Mouse (Mus musculus): ENCODE data around the gene Gpc4.

Gpc4 gene

DNA sequence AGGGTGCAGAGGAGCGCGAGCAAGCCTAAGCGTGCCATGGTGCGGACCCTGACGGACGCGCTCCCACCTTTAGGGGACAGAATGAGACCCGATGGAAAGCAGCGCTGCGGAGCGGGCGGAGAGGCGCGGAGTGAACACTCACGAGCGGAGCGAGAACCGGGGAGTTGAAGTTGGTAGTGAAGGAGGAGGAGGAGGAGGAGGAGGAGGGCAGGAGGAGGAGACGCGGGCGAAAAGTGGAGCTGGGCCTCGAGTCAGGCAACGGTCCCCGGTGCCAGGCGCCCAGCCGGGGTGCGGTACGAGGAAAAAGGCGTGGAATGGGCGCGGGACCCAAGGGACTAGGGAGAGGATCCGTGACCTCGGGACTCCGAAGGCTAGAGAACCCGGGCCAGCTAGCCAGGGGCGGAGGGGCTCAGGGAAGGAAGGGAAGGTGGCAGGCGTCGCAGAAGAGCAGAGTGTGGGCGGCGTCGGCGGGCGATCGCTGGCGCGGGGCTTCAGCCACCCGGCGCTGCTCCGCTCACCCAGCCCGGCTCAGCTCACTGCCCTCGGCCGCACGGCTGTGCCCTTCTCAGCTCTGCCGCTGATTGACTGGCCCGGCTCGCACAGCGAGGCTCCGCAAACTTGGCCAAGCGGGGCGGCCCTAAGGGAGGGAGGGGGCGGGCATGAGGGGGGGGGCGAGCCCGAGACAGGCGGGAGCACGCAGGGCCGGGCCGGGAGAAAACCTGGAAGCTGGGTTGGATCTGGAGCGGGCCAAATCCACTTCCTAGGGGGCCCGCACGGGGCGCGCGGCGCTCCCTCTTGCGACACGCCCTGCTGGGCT, at the start of gene Gpc4:
Gene Gpc4 (minus strand): TSS at position 515 of the 817 bp plus-strand sequence.
- no peak for DNase-seq (ENCODE audit: low read depth in 2 of 2, low spot score in 2 of 2)

DNA sequence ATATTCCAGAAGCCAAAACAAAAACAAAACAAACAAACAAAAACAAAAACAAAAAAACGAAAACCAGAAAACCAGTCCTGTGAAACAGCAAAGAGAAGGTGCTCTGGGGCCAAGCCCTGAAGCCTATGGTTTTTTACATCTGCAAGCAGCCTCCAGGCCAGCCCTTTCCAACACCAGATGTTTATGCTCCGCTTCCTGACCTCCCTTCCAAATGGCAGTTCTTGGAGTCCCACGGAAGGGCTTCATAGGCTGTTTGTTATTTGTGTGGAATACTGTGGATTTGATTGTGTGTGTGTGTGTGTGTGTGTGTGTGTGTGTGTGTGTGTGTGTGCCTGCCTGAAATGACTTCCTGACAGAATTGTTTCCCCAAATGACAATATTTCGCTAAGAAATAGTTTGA, 47.8 kb upstream of the Gpc4 start:
- DNase-seq (ENCODE audit: low read depth in 2 of 2, low spot score in 2 of 2) = no peak

DNA sequence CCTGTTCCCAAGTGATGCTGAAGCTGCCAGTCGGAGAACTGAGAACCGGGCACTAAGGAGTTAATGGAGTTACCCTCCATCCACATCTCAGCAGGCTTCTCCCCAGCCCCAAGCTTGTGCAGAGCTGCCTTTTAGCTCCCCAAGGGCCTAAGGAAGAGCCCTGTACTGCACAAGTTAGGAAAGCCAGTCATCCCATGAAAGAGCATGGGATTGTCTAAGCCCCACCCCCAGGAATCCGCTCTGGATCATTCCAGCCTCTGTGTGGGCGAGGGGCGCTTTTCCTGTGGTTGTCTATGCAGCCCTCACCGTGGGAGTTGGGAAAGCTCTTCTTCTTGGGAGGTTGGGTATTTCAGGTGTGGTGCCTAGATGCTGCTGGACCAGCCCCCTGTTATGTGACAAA, 34.8 kb upstream of the Gpc4 start:
- DNase-seq (ENCODE audit: low read depth in 2 of 2, low spot score in 2 of 2) = no peak

DNA sequence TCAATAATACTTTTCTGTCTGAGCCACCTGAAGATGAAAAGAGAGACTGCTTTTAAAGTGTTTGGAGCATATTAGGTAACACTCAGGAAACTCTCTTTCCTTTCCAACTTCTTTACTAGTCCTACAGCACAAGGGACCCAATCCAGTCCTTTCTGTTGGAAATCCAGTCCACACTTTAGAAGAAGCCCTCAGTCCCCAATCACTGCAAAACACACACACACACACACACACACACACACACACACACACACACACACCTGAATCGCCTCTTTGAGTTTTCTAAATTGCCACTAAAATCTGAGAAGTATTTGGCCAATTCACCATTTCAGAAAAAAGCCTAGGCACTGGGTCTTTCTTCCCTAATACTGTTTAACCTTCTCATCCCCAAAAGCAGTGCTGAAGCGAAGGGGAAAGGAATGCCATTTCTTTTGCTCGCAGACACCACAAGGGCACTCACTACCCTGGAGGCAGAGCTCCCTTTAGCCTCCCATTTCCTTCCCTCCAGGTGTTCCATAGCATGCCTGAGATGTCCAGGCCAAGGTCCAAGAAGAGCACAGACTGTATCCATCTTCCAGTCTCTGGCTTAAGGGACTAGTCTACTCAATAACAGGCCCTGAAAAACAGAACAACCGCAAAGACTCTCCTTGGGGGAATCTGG, 28.4 kb upstream of the Gpc4 start:
- no peak for DNase-seq (ENCODE audit: low read depth in 2 of 2, low spot score in 2 of 2)

DNA sequence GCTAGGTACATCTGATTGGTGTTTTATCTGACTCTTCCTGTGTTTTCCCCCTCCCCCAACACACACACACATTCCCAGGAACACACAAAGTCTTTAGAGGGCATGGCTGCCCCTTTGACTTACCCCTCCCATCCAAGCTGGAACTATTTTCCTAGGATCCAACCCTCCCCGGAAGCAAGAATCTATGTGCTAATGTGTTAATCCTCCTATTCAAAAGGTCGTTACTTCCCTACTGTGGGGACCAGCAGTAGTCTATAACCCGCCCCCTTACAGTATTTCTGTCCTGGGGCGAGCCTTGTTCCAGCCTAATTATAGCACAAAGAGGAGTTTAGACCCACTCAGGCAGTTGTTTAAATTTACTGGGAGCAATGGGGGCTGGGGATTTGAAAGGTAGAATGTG, 24.0 kb upstream of the Gpc4 start:
- no peak for DNase-seq (ENCODE audit: low read depth in 2 of 2, low spot score in 2 of 2)

DNA sequence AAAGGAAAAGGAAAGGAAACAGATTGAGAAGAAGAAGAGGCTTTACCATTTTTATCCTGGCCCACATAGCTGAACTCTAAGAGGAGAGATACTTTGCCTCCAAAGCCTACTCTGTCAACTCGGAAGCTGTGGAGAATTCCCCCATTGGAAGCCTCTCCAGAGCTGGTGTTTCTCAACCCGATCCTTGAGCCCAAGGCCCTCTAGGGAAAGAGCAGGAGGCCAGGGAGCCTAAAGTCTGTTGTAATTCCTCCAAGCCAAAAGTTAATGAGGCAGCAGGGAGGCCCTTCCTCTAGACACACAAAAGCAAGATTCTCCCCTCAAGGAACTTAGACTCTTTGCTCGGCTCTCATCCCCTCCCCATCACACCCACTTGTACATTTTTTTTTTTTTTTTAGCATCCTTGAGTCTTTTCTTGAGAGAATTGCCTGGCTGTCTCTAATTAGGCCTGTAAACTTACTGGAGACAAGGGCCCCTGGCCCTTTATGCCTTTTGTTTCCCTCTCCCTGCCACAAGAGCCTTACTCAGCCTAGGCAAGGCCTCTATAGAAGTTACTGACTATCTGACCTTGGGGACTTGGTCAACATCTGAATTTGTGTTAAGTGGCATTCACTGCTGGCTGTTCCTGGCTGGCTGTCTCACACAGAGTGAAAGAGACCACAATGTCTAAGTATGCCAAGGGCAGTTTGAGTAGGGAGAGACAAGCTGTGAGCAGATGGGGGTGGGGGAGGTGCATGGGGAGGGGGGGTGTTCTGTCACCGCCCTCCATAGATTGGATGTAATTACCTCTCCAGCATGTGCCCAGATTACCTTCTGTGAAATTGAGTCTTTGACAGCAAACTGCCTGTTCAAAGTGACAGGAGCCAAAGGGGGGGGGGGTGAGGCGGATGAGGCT, 18.7 kb upstream of the Gpc4 start:
- DNase-seq (ENCODE audit: low read depth in 2 of 2, low spot score in 2 of 2) = no peak

DNA sequence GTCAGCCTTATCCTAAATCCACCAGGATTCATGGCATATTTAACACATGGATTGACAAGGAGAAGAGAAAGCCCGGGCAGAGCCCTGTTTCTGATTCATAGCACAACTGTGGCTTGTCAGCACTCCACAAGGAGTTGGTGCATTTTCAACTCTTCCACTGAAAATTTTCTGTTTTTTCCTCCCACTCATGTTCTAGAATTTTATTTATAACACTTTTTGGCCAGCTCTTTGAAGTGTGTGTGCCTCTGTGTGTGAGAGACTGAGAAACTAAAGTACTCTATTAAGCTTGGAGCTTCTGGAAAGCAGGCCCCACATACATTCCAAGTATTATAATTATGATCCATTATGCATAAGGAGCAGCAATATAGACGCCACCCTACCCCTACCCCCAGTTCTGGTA, 16.3 kb upstream of the Gpc4 start:
- DNase-seq (ENCODE audit: low read depth in 2 of 2, low spot score in 2 of 2) = no peak

DNA sequence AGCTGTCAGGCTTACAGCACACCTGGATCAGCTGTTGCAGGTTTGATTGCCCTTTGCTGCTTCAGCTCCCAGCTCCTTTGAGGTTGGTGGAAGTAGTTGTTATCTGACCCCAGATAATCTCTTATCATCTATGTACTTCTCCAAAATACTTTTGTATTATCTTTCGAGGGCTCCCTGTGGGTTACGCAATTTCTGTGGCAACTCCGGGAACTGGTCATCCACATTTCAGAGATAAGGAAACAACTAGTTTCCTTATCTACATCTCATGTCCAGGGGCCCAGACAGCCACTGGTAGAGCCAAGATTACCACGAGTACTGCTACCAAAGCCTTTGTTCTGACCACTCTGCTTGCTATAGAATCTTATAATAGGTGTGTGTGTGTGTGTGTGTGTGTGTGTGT, 12.0 kb upstream of the Gpc4 start:
- no peak for DNase-seq (ENCODE audit: low read depth in 2 of 2, low spot score in 2 of 2)

DNA sequence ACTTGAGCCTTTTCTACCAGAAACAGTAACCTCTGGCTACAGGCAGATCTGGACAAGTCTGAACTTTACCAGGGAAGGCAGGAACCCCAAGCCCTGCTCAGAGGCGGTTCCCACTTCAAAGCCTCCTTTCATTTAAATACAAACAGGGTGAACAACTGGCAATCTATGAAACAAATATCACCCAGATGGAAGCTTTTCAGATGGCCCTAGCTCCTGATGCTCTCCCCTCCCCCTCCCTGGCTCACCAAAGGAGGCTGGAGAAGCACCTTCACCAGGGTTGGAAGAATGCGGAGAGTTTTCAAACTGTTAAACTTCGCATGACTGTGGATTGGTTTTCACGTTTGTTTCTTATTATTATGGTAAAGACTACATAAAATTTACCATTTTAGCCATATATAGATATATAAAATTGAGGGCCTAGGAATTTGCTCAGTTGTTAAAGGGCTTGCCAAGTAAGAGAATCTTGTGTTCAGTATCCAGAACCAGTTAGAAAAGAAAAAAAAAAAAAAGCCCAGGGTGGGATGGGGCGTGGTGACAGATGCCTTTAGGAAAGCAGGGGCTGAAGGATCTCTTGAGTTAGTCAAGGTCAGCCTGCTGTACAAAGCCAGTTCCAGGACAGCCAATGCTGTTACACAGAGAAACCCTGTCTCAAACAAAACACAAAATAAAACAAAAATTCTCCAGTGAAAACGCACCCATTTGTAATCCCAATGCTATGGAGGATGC, 2.6 kb upstream of the Gpc4 start:
- no peak for DNase-seq (ENCODE audit: low read depth in 2 of 2, low spot score in 2 of 2)

DNA sequence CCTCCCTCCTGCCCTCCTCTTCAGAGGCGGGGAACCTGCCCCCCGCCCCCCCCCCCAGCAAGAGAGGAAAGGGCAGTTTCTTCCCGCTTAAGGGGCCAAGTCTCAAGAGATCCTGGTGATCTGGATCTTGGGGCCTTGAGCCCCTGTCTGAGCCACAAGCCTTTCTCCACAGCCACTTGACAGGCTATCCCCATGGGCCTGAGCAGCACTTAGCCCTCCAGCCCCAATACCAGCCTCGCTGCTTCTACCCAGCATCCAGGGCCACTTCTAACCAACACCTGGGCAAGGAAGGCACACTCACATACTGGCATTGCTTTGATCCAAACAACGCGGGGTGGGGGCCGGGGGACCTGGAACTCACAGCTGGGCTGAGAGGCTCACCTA, 495 bp upstream of the Gpc4 start:
- no peak for DNase-seq (ENCODE audit: low read depth in 2 of 2, low spot score in 2 of 2)

DNA sequence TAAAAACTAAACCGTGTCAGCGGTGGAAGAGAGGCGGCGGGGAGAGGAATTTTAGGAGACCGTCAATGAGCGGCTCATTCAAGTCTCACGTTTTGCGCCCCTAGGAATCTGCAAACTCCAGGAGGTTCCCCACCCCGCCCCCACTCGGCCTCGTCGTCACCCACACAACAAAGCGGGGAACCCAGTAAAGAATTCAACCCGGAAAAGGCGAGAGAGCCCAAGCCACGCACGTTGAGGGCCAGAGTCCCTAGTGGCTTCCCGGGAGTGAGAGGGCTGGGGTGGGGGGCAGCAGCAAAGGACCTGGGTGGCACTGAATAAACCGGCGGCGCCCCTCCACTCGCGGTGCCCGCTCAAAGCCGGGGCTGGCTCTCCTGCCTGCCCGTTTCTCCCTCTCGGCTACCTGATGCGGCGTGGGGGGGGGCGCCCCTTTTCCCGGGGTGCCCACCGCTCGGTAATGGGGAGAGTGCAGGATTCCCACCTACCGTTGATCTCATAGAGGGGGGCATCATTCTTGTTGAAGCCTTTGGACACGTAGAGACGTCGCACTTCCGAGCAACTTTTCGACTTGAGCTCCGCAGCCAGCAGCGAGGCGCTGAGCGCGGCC, 816 bp downstream of the Gpc4 start:
- no peak for DNase-seq (ENCODE audit: low read depth in 2 of 2, low spot score in 2 of 2)

DNA sequence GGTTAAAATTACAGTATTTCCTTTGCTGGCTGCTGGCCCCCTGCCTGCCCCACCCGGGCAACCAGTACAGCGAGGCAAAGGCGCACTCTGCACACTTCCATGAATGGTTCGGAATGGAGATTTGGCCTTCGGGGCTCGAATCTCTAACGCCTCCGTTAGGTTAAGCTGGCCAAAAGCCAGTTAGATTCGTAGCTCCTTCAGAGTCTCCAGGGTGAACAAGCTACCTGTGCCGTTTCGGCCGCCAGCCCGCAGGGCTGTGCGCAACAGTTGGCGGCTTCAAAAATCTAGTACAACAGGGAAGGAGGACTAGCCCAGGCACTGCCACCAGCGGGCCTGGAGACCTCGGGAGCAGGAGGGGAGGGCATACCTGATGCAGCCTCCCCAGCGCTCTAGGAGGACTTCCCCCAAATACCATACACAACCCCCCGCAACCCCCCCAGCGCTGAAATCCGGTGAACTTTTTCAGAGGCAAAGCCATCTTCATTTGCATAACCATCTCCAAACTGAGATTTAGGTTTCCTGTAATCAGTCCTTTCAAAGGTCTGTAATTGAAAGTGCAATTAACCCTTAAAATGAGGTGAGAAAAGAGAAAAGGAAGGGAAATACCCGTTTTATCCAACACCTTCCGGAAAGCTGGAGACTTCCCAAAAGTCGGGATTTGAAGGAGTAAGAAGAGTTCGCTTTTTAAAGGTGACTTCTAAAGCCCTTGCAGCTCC, 1.5 kb downstream of the Gpc4 start:
- no peak for DNase-seq (ENCODE audit: low read depth in 2 of 2, low spot score in 2 of 2)

DNA sequence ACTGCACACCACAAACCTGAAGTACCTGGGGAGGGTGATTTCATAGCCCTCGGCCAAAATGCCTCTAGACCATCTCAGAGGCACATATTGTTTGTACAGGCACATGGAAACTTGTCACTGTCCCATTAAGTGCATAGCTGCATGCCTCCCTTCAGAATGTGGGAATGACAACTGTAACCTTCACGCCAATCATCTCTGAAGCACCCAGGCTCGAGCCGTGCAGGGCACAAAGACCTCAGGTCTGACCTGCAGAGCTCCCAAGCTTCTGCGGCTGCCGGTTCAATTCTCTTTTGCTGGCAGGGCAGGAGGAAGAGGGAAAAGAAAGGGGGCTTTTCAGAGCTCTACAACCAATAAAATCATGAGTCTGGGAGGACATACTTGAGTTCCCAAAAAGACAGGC, 2.3 kb downstream of the Gpc4 start:
- no peak for DNase-seq (ENCODE audit: low read depth in 2 of 2, low spot score in 2 of 2)

DNA sequence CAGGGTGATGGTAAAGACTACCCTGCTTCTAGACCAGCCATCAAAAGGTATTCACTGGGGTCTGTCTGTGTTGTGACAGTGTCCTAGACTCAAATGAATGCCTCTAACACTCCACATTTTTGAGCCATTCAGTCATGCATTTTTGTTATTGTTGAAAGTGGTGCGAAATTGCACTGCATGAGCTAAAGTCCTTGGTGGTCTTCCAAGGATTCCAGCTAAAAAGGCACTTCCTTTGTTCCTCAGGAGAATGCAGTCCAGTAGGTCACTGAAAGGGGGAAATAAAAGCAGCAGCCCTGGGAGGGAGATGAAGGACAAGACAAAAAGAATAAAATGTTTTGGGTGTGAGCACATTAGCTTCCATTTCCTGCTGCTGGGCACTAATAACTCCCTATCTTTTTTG, 2.8 kb downstream of the Gpc4 start:
- no peak for DNase-seq (ENCODE audit: low read depth in 2 of 2, low spot score in 2 of 2)

DNA sequence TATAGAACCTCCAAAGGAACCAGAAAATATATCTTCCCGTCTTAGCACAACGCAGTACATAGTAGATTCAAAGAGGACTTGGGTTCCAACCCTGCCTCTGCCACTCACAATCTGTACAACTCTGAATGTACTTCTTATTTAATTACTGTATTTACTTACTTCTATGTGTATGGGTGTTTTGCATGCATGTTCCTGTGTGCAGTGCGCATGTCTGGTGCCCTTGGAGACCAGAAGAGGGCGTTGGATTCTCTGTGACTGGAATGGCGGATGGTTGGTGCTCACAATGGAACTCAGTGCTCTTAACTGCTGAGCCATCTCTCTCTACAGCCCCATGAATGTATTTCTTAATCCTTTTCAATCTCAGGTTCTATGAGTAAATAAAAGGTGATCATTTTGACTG, 5.4 kb downstream of the Gpc4 start:
- DNase-seq (ENCODE audit: low read depth in 2 of 2, low spot score in 2 of 2) = no peak

DNA sequence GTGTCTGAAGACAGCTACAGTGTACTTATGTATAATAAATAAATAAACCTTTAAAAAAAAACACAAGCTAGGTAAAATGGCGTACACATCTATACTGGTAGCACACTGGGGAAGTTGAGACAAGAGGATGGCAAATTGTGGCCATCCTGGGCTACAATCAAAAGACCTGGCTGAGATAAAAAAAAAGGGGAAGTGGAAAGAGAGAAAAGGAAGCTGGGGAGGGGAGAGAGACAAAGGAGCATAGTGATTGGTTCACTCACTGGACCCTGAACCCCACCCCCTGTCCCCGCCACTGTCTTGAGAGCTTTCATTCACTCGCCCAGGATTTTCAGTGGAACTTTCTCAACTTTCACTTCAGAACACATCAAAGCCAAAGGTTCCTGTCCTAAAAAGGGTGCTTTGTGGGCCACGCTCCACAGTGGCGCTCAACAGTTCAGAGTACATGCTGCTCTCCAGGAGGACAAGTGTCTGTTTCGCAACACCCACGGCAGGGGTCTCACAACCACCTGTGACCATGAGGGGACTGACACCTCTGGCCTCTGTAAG, 9.6 kb downstream of the Gpc4 start:
- DNase-seq (ENCODE audit: low read depth in 2 of 2, low spot score in 2 of 2) = no peak

DNA sequence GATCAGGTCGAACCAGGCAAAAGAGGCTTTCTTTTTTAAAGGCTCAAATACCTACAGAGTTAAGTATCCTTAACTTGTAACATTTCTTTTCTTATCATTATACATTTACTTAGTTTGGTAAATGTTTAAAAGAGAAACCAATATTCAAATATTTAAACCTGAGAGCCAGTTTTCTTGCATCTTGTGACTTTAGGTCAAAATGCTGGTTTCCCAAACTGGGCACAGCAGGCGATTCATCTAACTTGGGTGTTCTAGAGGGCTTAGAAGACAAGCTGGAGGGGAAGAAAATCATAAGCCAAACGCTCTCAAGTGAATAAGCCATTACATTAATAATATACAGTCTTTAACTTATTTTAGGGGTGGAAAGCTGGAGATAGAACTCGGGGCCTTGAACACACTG, 10.2 kb downstream of the Gpc4 start:
- no peak for DNase-seq (ENCODE audit: low read depth in 2 of 2, low spot score in 2 of 2)

DNA sequence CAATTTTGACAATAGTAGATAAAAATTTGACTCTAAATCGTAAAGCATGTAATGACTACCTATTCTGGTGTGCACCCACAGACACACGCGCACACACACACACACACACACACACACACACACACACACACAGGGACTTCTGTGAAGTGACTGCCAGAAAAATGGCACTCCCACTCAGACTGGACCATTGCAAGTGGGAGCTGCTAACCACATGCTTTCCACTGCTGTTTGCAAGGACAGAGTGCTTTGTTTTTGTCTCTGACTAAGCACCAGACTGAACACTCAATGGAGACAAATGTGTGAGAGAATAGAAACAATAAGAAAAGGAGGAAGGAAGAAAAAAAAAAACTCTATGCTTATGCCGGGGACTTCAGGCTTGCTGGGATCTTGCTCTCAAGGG, 11.6 kb downstream of the Gpc4 start:
- no peak for DNase-seq (ENCODE audit: low read depth in 2 of 2, low spot score in 2 of 2)

DNA sequence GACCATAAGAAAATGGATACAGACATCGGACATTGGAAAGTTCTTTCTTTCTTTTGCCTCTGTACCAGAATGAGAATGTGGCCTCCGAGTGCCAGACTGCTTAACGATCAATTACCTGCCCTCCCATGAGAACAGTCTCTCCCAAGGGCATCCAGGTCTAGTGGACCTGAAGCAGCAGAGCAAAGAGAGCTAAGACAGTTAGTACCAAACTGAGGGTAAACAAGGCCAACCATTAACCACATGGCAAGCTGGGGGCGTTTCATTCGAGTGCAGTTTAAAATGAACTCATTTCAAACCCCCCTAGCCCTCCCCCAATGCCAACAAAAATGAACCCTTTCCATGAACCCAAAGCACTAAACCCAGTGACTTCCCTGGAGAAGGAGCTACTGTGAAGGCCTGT, 12.1 kb downstream of the Gpc4 start:
- DNase-seq (ENCODE audit: low read depth in 2 of 2, low spot score in 2 of 2) = no peak

DNA sequence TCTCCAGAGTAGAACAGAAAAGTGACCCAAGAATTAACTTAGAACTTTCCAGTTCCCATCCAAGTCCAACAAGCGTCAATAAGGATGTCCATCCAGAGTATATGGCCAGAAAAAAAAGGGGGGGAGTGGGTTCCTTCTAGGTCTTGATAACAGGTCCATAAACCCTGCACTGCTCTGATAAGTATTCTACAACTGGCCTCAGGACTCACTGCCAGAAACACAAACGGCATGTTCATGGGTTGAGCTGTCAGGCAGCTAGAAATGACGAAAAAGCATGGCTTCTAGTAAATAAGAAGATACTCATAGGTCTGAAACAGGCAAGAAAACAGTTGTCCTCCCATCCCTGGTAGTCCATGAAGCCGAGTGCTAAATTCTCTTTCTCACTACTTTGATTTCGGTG, 13.5 kb downstream of the Gpc4 start:
- DNase-seq (ENCODE audit: low read depth in 2 of 2, low spot score in 2 of 2) = no peak

All from CD8-positive naive resting alpha-beta T cell, adult 2 months (primary cell).